Mouse (Mus musculus): ENCODE measurements at regions not wholly inside any gene's neighbourhood (a gene's known extent, or its start where the extent isn't known, plus 50 kb on each side); places are given as distances from the start of the nearest gene placed in this dataset. TPM values are rescaled to one million over a fixed set of nuclear protein-coding genes. Genes with fewer than 3 reads are reported as not detected.

GRCm38 (mm10) chr13:6479667-6480066, 68.3 kb upstream of the Pitrm1 start:
- H3K27ac ChIP-seq (ENCODE audit: poor library complexity, severe bottlenecking), result no peak overlapping the region
- no peak for ATAC-seq (ENCODE audit: insufficient number of reproducible peaks, low FRiP score)
- H3K9ac ChIP-seq, result no peak overlapping the region
- no peaks in the 10 kb centered on the region for H3K4me1 ChIP-seq (replicated peaks)
- WGBS, result 77% methylated on average over 6 of the region's 6 CpGs
- no peak overlapping the region for H3K4me2 ChIP-seq
- H3K4me3 ChIP-seq, result no peak overlapping the region
- H3K36me3 ChIP-seq, result no peaks in the 10 kb centered on the region
- H3K27me3 ChIP-seq (replicated peaks), result no peaks in the 10 kb centered on the region
- H3K9me3 ChIP-seq (replicated peaks), result no peaks in the 10 kb centered on the region

GRCm38 (mm10) chr13:6484418-6484817, 63.5 kb upstream of the Pitrm1 start:
- H3K9ac ChIP-seq, result no peak overlapping the region
- no peaks in the 10 kb centered on the region for H3K9me3 ChIP-seq (replicated peaks)
- H3K27me3 ChIP-seq (replicated peaks), result no peaks in the 10 kb centered on the region
- H3K36me3 ChIP-seq, result no peaks in the 10 kb centered on the region
- no peak overlapping the region for H3K4me2 ChIP-seq
- no peak overlapping the region for H3K27ac ChIP-seq (ENCODE audit: poor library complexity, severe bottlenecking)
- H3K4me3 ChIP-seq, result no peak overlapping the region
- H3K4me1 ChIP-seq (replicated peaks), result no peaks in the 10 kb centered on the region
- no peak for ATAC-seq (ENCODE audit: insufficient number of reproducible peaks, low FRiP score)

DNA sequence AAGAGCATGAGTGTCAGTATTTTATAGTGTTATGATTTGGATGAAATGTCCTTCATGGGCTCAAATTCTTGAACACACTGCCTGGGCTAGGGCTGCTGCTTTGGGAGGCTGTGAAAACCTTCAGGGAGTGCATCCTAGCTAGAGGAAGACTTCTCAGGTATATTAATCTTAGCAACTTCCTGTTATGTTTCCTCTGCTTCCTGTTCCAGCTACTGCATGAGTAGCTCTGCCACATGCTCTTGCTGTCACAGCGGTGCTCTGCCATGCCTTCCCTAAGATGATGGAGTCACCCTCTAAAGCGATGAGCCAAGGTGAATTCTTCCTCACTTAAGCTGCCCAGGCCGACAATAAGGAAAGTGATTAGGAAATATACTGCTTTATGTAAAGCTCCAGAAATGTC, 60.1 kb upstream of the Pitrm1 start:
- H3K4me2 ChIP-seq, result no peak overlapping the region
- ATAC-seq (ENCODE audit: insufficient number of reproducible peaks, low FRiP score), result no peak

DNA sequence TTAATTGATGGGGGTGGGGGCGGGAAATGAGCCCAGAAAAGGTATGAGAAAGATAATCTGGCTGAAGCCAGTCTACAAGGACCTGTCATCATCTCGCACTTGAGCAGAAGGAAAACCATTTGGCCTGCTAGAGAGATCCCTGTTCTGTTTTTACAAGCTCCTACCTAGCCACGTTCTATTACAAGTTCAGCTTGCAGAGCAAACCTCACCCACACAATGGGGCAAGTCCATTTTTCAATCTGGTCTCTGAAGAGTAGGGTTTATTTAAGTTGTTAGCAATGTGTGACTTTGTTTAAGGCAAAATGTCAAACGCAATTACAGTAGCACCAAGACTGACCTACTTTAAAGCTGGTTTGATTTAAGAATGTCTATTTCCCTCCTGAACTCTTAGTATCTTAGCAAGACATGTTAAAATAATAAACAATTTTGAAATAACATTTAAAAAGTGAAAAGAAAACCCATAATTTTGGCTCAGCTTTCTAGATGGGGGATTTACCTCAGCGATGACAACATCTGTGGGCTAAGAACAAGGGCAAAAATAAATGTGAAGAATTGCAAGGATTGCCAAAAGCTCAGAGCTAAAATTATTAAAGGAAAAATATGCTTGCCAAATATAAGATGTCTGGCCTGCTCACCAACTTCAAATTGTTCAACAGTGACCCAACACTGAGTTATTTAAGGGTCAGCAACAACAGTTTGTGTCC, 54.9 kb upstream of the Pitrm1 start:
- no peaks in the 10 kb centered on the region for H3K9me3 ChIP-seq (replicated peaks)
- H3K36me3 ChIP-seq, result no peaks in the 10 kb centered on the region
- no peaks in the 10 kb centered on the region for H3K27me3 ChIP-seq (replicated peaks)
- 0 out of 2 replicates have a peak overlapping the region, but pooled peaks have one; percentile 47 for H3K27ac ChIP-seq (ENCODE audit: poor library complexity, severe bottlenecking)
- no peak overlapping the region for H3K4me2 ChIP-seq
- 41% methylated on average over 5 of the region's 5 CpGs for WGBS
- no peak overlapping the region for H3K9ac ChIP-seq
- 0 out of 2 replicates have a peak, but pooled peaks cover 6% of the 10 kb centered on the region for H3K4me1 ChIP-seq (replicated peaks)
- H3K4me3 ChIP-seq, result no peak overlapping the region
- ATAC-seq (ENCODE audit: insufficient number of reproducible peaks, low FRiP score), result no peak

More for the DNA sequence above, 60.1 kb upstream of the Pitrm1 start:
- H3K4me1 ChIP-seq (replicated peaks), result no peaks in the 10 kb centered on the region
- no peaks in the 10 kb centered on the region for H3K27me3 ChIP-seq (replicated peaks)
- no peak overlapping the region for H3K9ac ChIP-seq
- no peak overlapping the region for H3K4me3 ChIP-seq
- H3K36me3 ChIP-seq, result no peaks in the 10 kb centered on the region
- 74% methylated on average over 3 of the region's 3 CpGs for WGBS
- H3K27ac ChIP-seq (ENCODE audit: poor library complexity, severe bottlenecking), result no peak overlapping the region
- no peaks in the 10 kb centered on the region for H3K9me3 ChIP-seq (replicated peaks)

Small RNA genes lying in the stretch of these regions (microRNA-seq; reads per million reads assigned to microRNA genes)
- not detected for gene Gm26259

Measured in heart, embryonic 12.5 days (tissue).